Mouse (Mus musculus): ENCODE data around the gene Serpina16. TPM values are rescaled to one million over a fixed set of nuclear protein-coding genes. Genes with fewer than 3 reads are reported as not detected.

The Serpina16 gene
- total and polyA plus RNA-seq, 2 experiments from 2014 or later = not detected

GRCm38 (mm10) chr12:103659171-103659570 is 16.8 kb downstream of the Serpina16 start:
- WGBS = 86% methylated on average over 2 of the region's 2 CpGs
- no peak for TF ChIP-seq CTCF (IDR thresholded peaks at IDR 0.05; ENCODE audit: low read depth)
- H3K4me2 ChIP-seq (ENCODE audit: low read depth, low read length) = no peak overlapping the region
- no peak overlapping the region for H3K4me3 ChIP-seq (ENCODE audit: low read length)
- no peak overlapping the region for H3K9ac ChIP-seq (replicated peaks; ENCODE audit: low read length)
- no peaks in the 10 kb centered on the region for H3K4me1 ChIP-seq (ENCODE audit: insufficient read depth, low read length)
- no peak for ATAC-seq
- DNase-seq (ENCODE audit: low spot score) = no peak
- H3K27me3 ChIP-seq (ENCODE audit: insufficient read depth, low read length) = no peaks in the 10 kb centered on the region
- H3K9me3 ChIP-seq (ENCODE audit: low read length) = no peaks in the 10 kb centered on the region
- H3K27ac ChIP-seq = no peak overlapping the region
- no peaks in the 10 kb centered on the region for H3K36me3 ChIP-seq (ENCODE audit: insufficient read depth, low read length)

- TF ChIP-seq CTCF (IDR thresholded peaks at IDR 0.05; ENCODE audit: low read depth) = no peak
Measured at GRCm38 (mm10) chr12:103657991-103658390, 17.9 kb downstream of the Serpina16 start.

GRCm38 (mm10) chr12:103656848-103657626 is 18.9 kb downstream of the Serpina16 start, which contains the start of gene Serpina6:
Gene Serpina6, minus strand, starts transcription at chr12:103657212.
- H3K27me3 ChIP-seq (ENCODE audit: insufficient read depth, low read length) = no peaks in the 10 kb centered on the region
- no peak within 1 kb of the TSS for H3K9ac ChIP-seq (replicated peaks; ENCODE audit: low read length)
- no peak for TF ChIP-seq CTCF (IDR thresholded peaks at IDR 0.05; ENCODE audit: low read depth)
- no peak within 1 kb of the TSS for H3K4me3 ChIP-seq (ENCODE audit: low read length)
- no peak within 1 kb of the TSS for H3K4me2 ChIP-seq (ENCODE audit: low read depth, low read length)
- WGBS = 75% methylated on average over 9 of the region's 9 CpGs
- no peaks in the 10 kb centered on the region for H3K9me3 ChIP-seq (ENCODE audit: low read length)
- ATAC-seq = no peak
- no peak within 1 kb of the TSS for H3K27ac ChIP-seq
- no peaks in the 10 kb centered on the region for H3K36me3 ChIP-seq (ENCODE audit: insufficient read depth, low read length)
- no peaks in the 10 kb centered on the region for H3K4me1 ChIP-seq (ENCODE audit: insufficient read depth, low read length)
- DNase-seq (ENCODE audit: low spot score) = no peak

More at GRCm38 (mm10) chr12:103657991-103658390, 17.9 kb downstream of the Serpina16 start:
- ATAC-seq = no peak
- no peaks in the 10 kb centered on the region for H3K27me3 ChIP-seq (ENCODE audit: insufficient read depth, low read length)
- WGBS = 83% methylated on average over 10 of the region's 10 CpGs
- no peaks in the 10 kb centered on the region for H3K36me3 ChIP-seq (ENCODE audit: insufficient read depth, low read length)
- no peaks in the 10 kb centered on the region for H3K4me1 ChIP-seq (ENCODE audit: insufficient read depth, low read length)
- no peak overlapping the region for H3K4me2 ChIP-seq (ENCODE audit: low read depth, low read length)
- H3K27ac ChIP-seq = no peak overlapping the region
- no peak for DNase-seq (ENCODE audit: low spot score)
- H3K4me3 ChIP-seq (ENCODE audit: low read length) = no peak overlapping the region
- no peak overlapping the region for H3K9ac ChIP-seq (replicated peaks; ENCODE audit: low read length)
- no peaks in the 10 kb centered on the region for H3K9me3 ChIP-seq (ENCODE audit: low read length)

- Histone ChIP-seq H3K4me2 (ENCODE audit: low read depth, low read length) (no peak overlapping the region), H3K4me3 (ENCODE audit: low read length) (no peak overlapping the region), H3K27ac (no peak overlapping the region), H3K27me3 (ENCODE audit: insufficient read depth, low read length) (no peaks in the 10 kb centered on the region), H3K4me1 (ENCODE audit: insufficient read depth, low read length) (no peaks in the 10 kb centered on the region), H3K36me3 (ENCODE audit: insufficient read depth, low read length) (no peaks in the 10 kb centered on the region), H3K9me3 (ENCODE audit: low read length) (no peaks in the 10 kb centered on the region), H3K9ac (replicated peaks; ENCODE audit: low read length) (no peak overlapping the region)
- TF ChIP-seq CTCF (IDR thresholded peaks at IDR 0.05; ENCODE audit: low read depth) = no peak
- DNase-seq (ENCODE audit: low spot score) (no peak), ATAC-seq (no peak)
- WGBS = 87% methylated on average over 7 of the region's 7 CpGs
Measured at GRCm38 (mm10) chr12:103655123-103656044, 20.6 kb downstream of the Serpina16 start.

DNA sequence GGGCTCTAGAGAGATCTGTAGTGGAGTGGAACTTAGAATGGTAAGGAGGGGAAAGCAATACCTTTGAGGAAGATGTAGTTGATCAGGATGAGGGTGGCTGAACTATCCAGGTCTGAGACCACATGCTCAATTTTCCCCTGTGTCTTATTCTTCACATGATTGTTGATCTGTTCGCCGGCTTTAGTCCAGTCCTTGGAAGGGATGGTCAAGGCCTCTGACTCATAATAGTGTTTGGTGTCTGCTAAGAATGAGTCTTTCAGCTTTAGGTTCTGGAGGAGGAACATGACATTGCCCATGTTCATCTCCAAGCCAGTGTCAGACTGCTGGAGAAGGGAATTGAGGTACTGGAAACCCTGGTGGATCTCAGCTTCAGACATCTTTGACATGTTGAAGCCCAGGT is 22.1 kb downstream of the Serpina16 start:
- Histone ChIP-seq H3K9ac (replicated peaks; ENCODE audit: low read length) (no peak overlapping the region), H3K27ac (no peak overlapping the region), H3K4me2 (ENCODE audit: low read depth, low read length) (no peak overlapping the region), H3K4me3 (ENCODE audit: low read length) (no peak overlapping the region), H3K27me3 (ENCODE audit: insufficient read depth, low read length) (no peaks in the 10 kb centered on the region), H3K9me3 (ENCODE audit: low read length) (no peaks in the 10 kb centered on the region), H3K36me3 (ENCODE audit: insufficient read depth, low read length) (no peaks in the 10 kb centered on the region), H3K4me1 (ENCODE audit: insufficient read depth, low read length) (no peaks in the 10 kb centered on the region)
- ATAC-seq (no peak), DNase-seq (ENCODE audit: low spot score) (no peak)
- TF ChIP-seq CTCF (IDR thresholded peaks at IDR 0.05; ENCODE audit: low read depth) = no peak
- WGBS = 94% methylated on average over 2 of the region's 2 CpGs

DNA sequence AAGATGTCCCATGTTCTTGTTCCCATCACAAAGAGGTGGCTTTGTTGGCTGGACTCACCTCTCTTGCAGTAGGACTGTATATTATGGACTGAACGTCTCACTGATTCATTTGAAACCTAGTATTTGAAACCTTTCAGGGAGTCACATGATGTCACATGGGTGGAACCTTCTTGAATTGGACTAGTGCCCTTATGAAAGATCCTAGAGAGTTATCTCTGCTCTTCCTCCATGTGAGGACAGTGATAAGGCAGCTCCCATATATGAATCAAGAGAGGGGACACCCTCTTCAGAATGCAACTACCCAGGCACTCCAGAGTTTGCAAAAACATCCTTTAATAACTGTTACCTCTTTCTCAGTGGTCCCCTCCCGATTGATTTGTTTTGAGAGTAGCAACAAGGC is 29.6 kb downstream of the Serpina16 start:
- 85% methylated on average over 2 of the region's 2 CpGs for WGBS
- no peak for TF ChIP-seq CTCF (IDR thresholded peaks at IDR 0.05; ENCODE audit: low read depth)
- ATAC-seq = no peak
- H3K9ac ChIP-seq (replicated peaks; ENCODE audit: low read length) = no peak overlapping the region
- H3K27ac ChIP-seq = no peak overlapping the region
- no peaks in the 10 kb centered on the region for H3K27me3 ChIP-seq (ENCODE audit: insufficient read depth, low read length)
- no peak overlapping the region for H3K4me2 ChIP-seq (ENCODE audit: low read depth, low read length)
- no peaks in the 10 kb centered on the region for H3K4me1 ChIP-seq (ENCODE audit: insufficient read depth, low read length)
- no peak overlapping the region for H3K4me3 ChIP-seq (ENCODE audit: low read length)
- no peak for DNase-seq (ENCODE audit: low spot score)
- no peaks in the 10 kb centered on the region for H3K9me3 ChIP-seq (ENCODE audit: low read length)
- no peaks in the 10 kb centered on the region for H3K36me3 ChIP-seq (ENCODE audit: insufficient read depth, low read length)
